ENCODE assay signal across 1 mouse cellular context in the genomic region with DNA sequence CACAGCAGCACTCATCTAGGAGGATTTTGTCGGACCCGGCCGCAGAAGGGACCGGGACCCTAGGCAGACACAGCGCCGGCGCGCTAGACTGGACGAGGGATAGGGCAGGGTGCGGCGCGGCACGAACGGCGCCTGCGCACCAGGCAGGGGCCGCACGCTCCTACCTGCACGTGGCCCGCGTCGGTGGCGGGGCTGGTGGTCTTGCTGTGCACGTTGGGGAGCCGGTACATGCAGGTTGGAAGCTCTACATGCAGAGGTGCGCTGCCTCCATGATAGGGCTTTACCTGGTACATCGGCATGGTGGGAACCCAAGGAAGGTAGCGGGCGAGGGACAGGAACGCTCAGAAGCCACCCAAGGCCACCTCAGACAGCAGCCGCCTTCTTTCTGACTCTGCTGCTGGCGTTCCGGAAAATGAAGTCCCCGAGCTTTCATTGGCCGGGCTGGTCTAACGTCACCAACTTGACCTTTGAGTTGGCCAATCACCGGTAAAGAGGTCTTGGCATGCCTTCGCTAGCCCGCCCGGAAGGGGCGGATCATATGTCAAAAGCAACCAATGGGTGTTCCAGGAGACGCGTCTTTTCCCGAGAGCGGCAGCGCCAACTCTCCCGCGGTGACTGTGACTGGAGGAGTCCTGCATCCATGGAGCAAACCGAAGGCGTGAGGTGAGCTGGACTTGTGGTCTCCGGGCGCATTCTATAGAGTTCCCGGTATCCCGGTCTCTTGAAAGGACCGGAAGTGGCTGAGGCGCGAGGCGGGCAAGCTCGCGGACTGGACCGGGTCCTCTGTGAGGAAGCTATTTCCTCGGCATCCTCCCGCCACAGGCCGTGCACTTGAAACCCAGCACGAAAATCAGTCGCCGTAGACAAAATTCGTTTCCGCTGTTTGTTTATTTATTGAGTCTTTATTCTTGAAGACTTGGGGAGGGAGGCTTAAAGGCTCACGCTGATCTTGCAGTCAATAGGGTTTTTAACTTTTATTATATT.
TF ChIP-seq lines count a peak whose summit lies in the region.

A gene (minus strand): TSS at position 431 of the 984 bp plus-strand sequence.
A gene (plus strand): TSS at position 548 of the 984 bp plus-strand sequence.

TF ChIP-seq in myocyte, 11 proteins besides CTCF, POLR2A, EP300 and RAD21 (continued from another document):
- TF ChIP-seq MYOG (IDR thresholded peaks at IDR 0.05; ENCODE audit: control insufficient read depth in 1 of 3, insufficient read depth in 1 of 3, insufficient read length in 2 of 3, low read depth in 2 of 3): no peak
- TF ChIP-seq E2F4 (IDR thresholded peaks at IDR 0.05; ENCODE audit: insufficient read depth): peak; percentile 87
- no peak for TF ChIP-seq USF1 (IDR thresholded peaks at IDR 0.05; ENCODE audit: low read depth)
- no peak for TF ChIP-seq CEBPB (IDR thresholded peaks at IDR 0.05; ENCODE audit: insufficient read depth, poor library complexity, severe bottlenecking)
- TF ChIP-seq REST (IDR thresholded peaks at IDR 0.05; ENCODE audit: insufficient read depth, insufficient read length): no peak
- peak in 1 of 3 experiments; percentile 28 for TF ChIP-seq MYOD1 (IDR thresholded peaks at IDR 0.05; ENCODE audit: control insufficient read depth in 1 of 3, insufficient read length in 2 of 3, low read depth in 2 of 3)
- no peak for TF ChIP-seq TCF3 (IDR thresholded peaks at IDR 0.05; ENCODE audit: insufficient read length, low read depth)
- no peak for TF ChIP-seq TCF12 (IDR thresholded peaks at IDR 0.05; ENCODE audit: insufficient read depth, poor library complexity, severe bottlenecking)
- TF ChIP-seq MAX (IDR thresholded peaks at IDR 0.05; ENCODE audit: low read depth): peak; percentile 13
- peak; percentile 86 for TF ChIP-seq POLR2AphosphoS2 (IDR thresholded peaks at IDR 0.05; ENCODE audit: insufficient read length, low read depth)
